Mouse (Mus musculus) stomach, embryonic 16.5 days (tissue): ENCODE measurements around the gene Bicral. TPM values are rescaled to one million over a fixed set of nuclear protein-coding genes. Genes with fewer than 3 reads are reported as not detected.

ENCODE experiments used
- ATAC-seq: fragments of 200-750 bp; cut with Nextera tagmentation; 2 replicates; pipeline ENCODE4 v1.8.0; 2017; ENCODE audit warnings: moderate number of reproducible peaks, moderate TSS enrichment; ENCODE audit not compliant: insufficient read depth, low FRiP score
- H3K27ac ChIP-seq: fragments of 300-500 bp; sonication (generic); 2 replicates; pipeline ENCODE4 v1.5.1; 2014; ENCODE audit warnings: low read length
- H3K27me3 ChIP-seq: fragments of 300-500 bp; sonication (generic); 2 replicates; pipeline ENCODE4 v1.6.1; 2014; ENCODE audit warnings: low read length, control low read depth, mixed read lengths; ENCODE audit not compliant: control insufficient read depth, insufficient read depth
- H3K36me3 ChIP-seq: fragments of 300-500 bp; sonication (generic); 2 replicates; pipeline ENCODE4 v1.6.1; 2014; ENCODE audit warnings: low read length; ENCODE audit not compliant: control insufficient read depth, insufficient read depth
- H3K4me1 ChIP-seq: fragments of 300-500 bp; sonication (generic); 2 replicates; pipeline ENCODE4 v1.6.1; 2014; ENCODE audit warnings: low read length, control low read depth, mixed read lengths; ENCODE audit not compliant: control insufficient read depth, insufficient read depth
- H3K4me2 ChIP-seq: fragments of 300-500 bp; sonication (generic); 2 replicates; pipeline ENCODE4 v1.6.1; 2014; ENCODE audit warnings: low read depth, low read length, mixed read lengths
- H3K4me3 ChIP-seq: fragments of 300-500 bp; sonication (generic); replicated peaks from 2 replicates; pipeline ENCODE4 v1.5.1; 2014; ENCODE audit warnings: mild to moderate bottlenecking, low read length
- H3K9ac ChIP-seq: fragments of 300-500 bp; sonication (generic); 2 replicates; pipeline ENCODE4 v1.6.1; 2014; ENCODE audit warnings: low read length
- H3K9me3 ChIP-seq: fragments of 300-500 bp; sonication (generic); replicated peaks from 2 replicates; pipeline ENCODE4 v1.6.1; 2016; ENCODE audit warnings: low read length, control low read depth; ENCODE audit not compliant: control insufficient read depth
- WGBS: fragments of 180-500 bp; shearing (Covaris S2); extraction: QIAGEN DNeasy Blood & Tissue Kit; methylation state at CpG from one replicate; pipeline ENCODE4 v1.1.7; 2014; 5-methylcytosine and 5-hydroxymethylcytosine counted together
- polyA plus RNA-seq: library from polyadenylated mRNA; unstranded; fragments of >200 nt; fragmentation: Nextera tagmentation; extraction: Ambion mirVana; gene quantifications from 2 replicates; pipeline ENCODE4 v1.2.1, GENCODE M21; 2015

Gene Bicral
- polyA plus RNA-seq, 1 experiment from 2014 or later: 4.0 TPM

GRCm38 (mm10) chr17:46782341-46783221 is 75.7 kb downstream of the Bicral start, which contains the start of gene Rpl7l1:
TSS of gene Rpl7l1 (minus strand) at chr17:46782672.
- H3K36me3 ChIP-seq: peaks cover 26% of the 10 kb centered on the region
- H3K27ac ChIP-seq: peak within 1 kb of the TSS; percentile 85
- H3K9me3 ChIP-seq: no peaks in the 10 kb centered on the region
- peak within 1 kb of the TSS; percentile 80 for H3K9ac ChIP-seq
- H3K27me3 ChIP-seq: no peaks in the 10 kb centered on the region
- under 1% methylated on average over 44 of the region's 44 CpGs for WGBS
- peaks cover 7% of the 10 kb centered on the region; the same call in 1 of the 2 replicates for H3K4me1 ChIP-seq
- H3K4me3 ChIP-seq: peak within 1 kb of the TSS; percentile 67
- peak within 1 kb of the TSS; percentile 75 for H3K4me2 ChIP-seq
- ATAC-seq: peak; percentile 97

DNA sequence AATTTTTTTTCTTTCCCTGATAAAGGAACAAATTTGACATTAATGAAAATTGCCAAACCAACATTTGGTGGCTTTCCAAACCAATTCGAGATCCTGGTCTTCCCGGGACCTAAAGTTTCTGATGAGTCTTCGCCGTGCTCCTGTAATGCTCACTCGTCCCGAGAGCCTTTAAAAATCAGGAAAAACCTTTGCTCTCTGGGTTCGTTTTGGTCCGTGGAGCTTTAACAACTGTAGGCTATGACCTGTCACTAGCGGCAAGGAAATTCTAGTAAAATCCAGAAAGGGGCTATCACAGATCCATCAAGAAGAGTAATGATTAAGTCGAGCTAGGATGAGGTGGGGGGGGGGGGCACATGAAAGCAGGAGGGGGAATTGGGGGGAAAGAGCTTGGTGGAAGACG is 76.4 kb downstream of the Bicral start:
- peaks cover 33% of the 10 kb centered on the region for H3K36me3 ChIP-seq
- no peak for ATAC-seq

DNA sequence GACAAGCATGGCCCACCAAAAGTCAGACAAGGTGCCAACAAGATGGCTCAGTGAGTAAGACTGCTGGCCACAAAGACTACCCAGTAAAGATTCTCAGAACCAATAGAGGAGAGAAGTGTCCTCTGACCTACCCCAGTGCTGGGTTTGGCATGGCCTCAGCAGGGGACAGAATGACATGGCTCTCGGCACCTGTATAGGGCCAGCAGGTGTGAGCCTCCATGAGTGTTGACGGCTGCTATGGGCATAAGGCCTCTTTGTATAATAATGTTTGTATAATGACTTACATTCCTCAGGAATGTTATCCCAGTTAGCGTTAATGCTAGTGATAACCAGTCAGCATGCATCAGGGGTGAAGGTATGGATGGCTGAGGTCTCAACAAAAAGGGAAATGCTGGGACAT is 82.2 kb downstream of the Bicral start:
- no peak overlapping the region for H3K4me2 ChIP-seq
- H3K4me1 ChIP-seq: peaks cover 18% of the 10 kb centered on the region
- no peak overlapping the region for H3K4me3 ChIP-seq
- no peaks in the 10 kb centered on the region for H3K27me3 ChIP-seq
- H3K36me3 ChIP-seq: peaks cover 44% of the 10 kb centered on the region
- 38% methylated on average over 3 of the region's 3 CpGs for WGBS
- H3K9ac ChIP-seq: no peak overlapping the region
- ATAC-seq: no peak
- no peaks in the 10 kb centered on the region for H3K9me3 ChIP-seq
- peak overlapping the region; percentile 26; the same call in 1 of the 2 replicates for H3K27ac ChIP-seq

More for the DNA sequence above, 76.4 kb downstream of the Bicral start:
- H3K27ac ChIP-seq: peak overlapping the region; percentile 81
- no peaks in the 10 kb centered on the region for H3K27me3 ChIP-seq
- peak overlapping the region; percentile 79 for H3K9ac ChIP-seq
- H3K4me1 ChIP-seq: peaks cover 7% of the 10 kb centered on the region; the same call in 1 of the 2 replicates
- H3K4me2 ChIP-seq: peak overlapping the region; percentile 75
- H3K4me3 ChIP-seq: peak overlapping the region; percentile 67
- no peaks in the 10 kb centered on the region for H3K9me3 ChIP-seq
- WGBS: 3% methylated on average over 11 of the region's 11 CpGs

GRCm38 (mm10) chr17:46775070-46775469 is 83.2 kb downstream of the Bicral start:
- no peak overlapping the region for H3K4me2 ChIP-seq
- no peaks in the 10 kb centered on the region for H3K27me3 ChIP-seq
- no peaks in the 10 kb centered on the region for H3K9me3 ChIP-seq
- H3K9ac ChIP-seq: no peak overlapping the region
- H3K4me1 ChIP-seq: peaks cover 16% of the 10 kb centered on the region
- H3K4me3 ChIP-seq: no peak overlapping the region
- 88% methylated on average over 9 of the region's 9 CpGs for WGBS
- no peak overlapping the region; the same call in 1 of the 2 replicates for H3K27ac ChIP-seq
- ATAC-seq: no peak
- H3K36me3 ChIP-seq: peaks cover 40% of the 10 kb centered on the region

DNA sequence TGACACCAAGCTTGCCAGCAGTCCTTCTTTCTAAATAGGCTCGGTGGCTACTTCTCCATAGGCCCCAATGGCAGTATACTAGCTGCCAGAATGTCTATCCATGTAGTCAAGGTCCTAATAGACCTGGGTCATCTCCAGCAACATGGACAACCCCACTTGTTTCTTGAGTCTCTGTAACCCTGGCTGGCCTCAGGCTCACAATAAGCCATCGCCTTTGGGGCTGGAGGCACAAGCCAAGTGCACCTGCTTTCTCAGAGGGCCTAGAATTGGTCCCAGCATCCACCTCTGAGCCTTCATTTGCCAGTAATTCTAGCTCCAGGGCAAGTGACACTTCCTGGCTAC is 84.2 kb downstream of the Bicral start:
- Histone ChIP-seq H3K4me3 (peak overlapping the region; percentile 92; the same call in 1 of the 2 replicates), H3K9ac (peak overlapping the region; percentile 55; the same call in 1 of the 2 replicates), H3K36me3 (peaks cover 33% of the 10 kb centered on the region), H3K9me3 (no peaks in the 10 kb centered on the region), H3K27ac (no peak overlapping the region), H3K27me3 (no peaks in the 10 kb centered on the region), H3K4me2 (peak overlapping the region; percentile 79), H3K4me1 (peaks cover 16% of the 10 kb centered on the region)
- WGBS: 45% methylated on average over 2 of the region's 2 CpGs
- no peak for ATAC-seq

- peak overlapping the region; percentile 92 for H3K4me3 ChIP-seq
- no peaks in the 10 kb centered on the region for H3K27me3 ChIP-seq
- peak overlapping the region; percentile 79 for H3K4me2 ChIP-seq
- H3K9ac ChIP-seq: peak overlapping the region; percentile 88
- peaks cover 16% of the 10 kb centered on the region for H3K4me1 ChIP-seq
- peaks cover 28% of the 10 kb centered on the region; the same call in 1 of the 2 replicates for H3K36me3 ChIP-seq
- H3K9me3 ChIP-seq: no peaks in the 10 kb centered on the region
- peak overlapping the region; percentile 93 for H3K27ac ChIP-seq
- 0 out of 2 replicates have a peak, but pooled peaks have one; percentile 5 for ATAC-seq
- WGBS: 8% methylated on average over 19 of the region's 20 CpGs
Measured at GRCm38 (mm10) chr17:46773278-46774130, 84.8 kb downstream of the Bicral start.

GRCm38 (mm10) chr17:46772404-46773277 is 85.6 kb downstream of the Bicral start, which contains the start of gene 2310039H08Rik:
TSS of gene 2310039H08Rik (plus strand) at chr17:46772635.
- peak; percentile 89 for ATAC-seq
- Histone ChIP-seq H3K9me3 (no peaks in the 10 kb centered on the region), H3K27me3 (no peaks in the 10 kb centered on the region), H3K27ac (peak within 1 kb of the TSS; percentile 93), H3K36me3 (peaks cover 19% of the 10 kb centered on the region; the same call in 1 of the 2 replicates), H3K4me1 (peaks cover 16% of the 10 kb centered on the region), H3K4me2 (peak within 1 kb of the TSS; percentile 79), H3K4me3 (peak within 1 kb of the TSS; percentile 92), H3K9ac (peak within 1 kb of the TSS; percentile 88)
- WGBS: under 1% methylated on average over 50 of the region's 50 CpGs

- H3K36me3 ChIP-seq: peaks cover 13% of the 10 kb centered on the region; the same call in 1 of the 2 replicates
- peak overlapping the region; percentile 79 for H3K4me2 ChIP-seq
- no peaks in the 10 kb centered on the region for H3K9me3 ChIP-seq
- H3K4me3 ChIP-seq: peak overlapping the region; percentile 92
- WGBS: 4% methylated on average over 5 of the region's 5 CpGs
- H3K9ac ChIP-seq: peak overlapping the region; percentile 88
- no peak for ATAC-seq
- H3K27ac ChIP-seq: peak overlapping the region; percentile 93
- H3K27me3 ChIP-seq: no peaks in the 10 kb centered on the region
- peaks cover 16% of the 10 kb centered on the region for H3K4me1 ChIP-seq
Measured at GRCm38 (mm10) chr17:46772038-46772403, 86.3 kb downstream of the Bicral start.
